Mouse (Mus musculus): ENCODE measurements around the gene Cldn15.

GRCm38 (mm10) chr5:136953015-136953414 is 13.4 kb upstream of the Cldn15 start, which contains the start of gene Fis1:
- TF ChIP-seq CTCF (IDR thresholded peaks at IDR 0.05; ENCODE audit: low read depth) (no peak), EP300 (IDR thresholded peaks at IDR 0.05; ENCODE audit: low read depth) (no peak)
